Mouse (Mus musculus) embryonic stem cell, embryonic (primary cell): ENCODE measurements around the gene Snph.

ENCODE experiments used
- CTCF ChIA-PET, 4 experiments: fragments of 300-600 bp in 2 of 4; fragments of 350-600 bp in 2 of 4; sonication (Branson Sonifier 250); formaldehyde crosslinking; loops; one replicate each; lab custom pipeline; 2022; ENCODE audit warnings: inconsistent platforms in 2 of 4; lab: Charles Lee
- POLR2A ChIA-PET, 4 experiments: fragments of 300-600 bp in 2 of 4; fragments of 350-600 bp in 2 of 4; sonication (Branson Sonifier 250); formaldehyde crosslinking; loops; one replicate each; lab custom pipeline; 2022; ENCODE audit warnings: antibody characterized with exemption in 4 of 4, inconsistent platforms in 1 of 4; lab: Charles Lee

The Snph gene

GRCm38 (mm10) chr2:151632159-151632814, at the start of gene Snph:
Gene Snph, minus strand, starts transcription at chr2:151632593.
- POLR2A ChIA-PET, result interaction anchor here in 3 of 4 experiments (0.6 to 2.1 kb wide), 12 partner anchors 9 to 594 kb away, joined by 3 to 5 read pairs (median 3); partner anchors contain the start of gene Sdcbp2 (in 1 of the 3)
- CTCF ChIA-PET, result interaction anchor here in 2 of 4 experiments (0.7 to 0.9 kb wide), 3 partner anchors 55 to 240 kb away, joined by 3 to 5 read pairs (median 4); no protein-coding TSS in a partner anchor

- CTCF ChIA-PET, result no interaction called here
- POLR2A ChIA-PET, result no interaction called here
These were observed 43.8 kb upstream of the Snph start for GRCm38 (mm10) chr2:151676234-151676633.

GRCm38 (mm10) chr2:151670968-151671329, 38.6 kb upstream of the Snph start:
- CTCF ChIA-PET, result no interaction called here
- POLR2A ChIA-PET, result interaction anchor here in 3 of 4 experiments (0.5 to 1.0 kb wide), 3 partner anchors 95 to 973 kb away, joined by 3 to 7 read pairs (median 3); no protein-coding TSS in a partner anchor

GRCm38 (mm10) chr2:151670026-151670967, 37.9 kb upstream of the Snph start:
- ChIA-PET CTCF (no interaction called here), POLR2A (interaction anchor here in 3 of 4 experiments (0.5 to 1.0 kb wide), 3 partner anchors 94 to 972 kb away, joined by 3 to 7 read pairs (median 3); no protein-coding TSS in a partner anchor)

GRCm38 (mm10) chr2:151668433-151668832, 36.0 kb upstream of the Snph start, which contains the start of gene Rad21l:
Gene Rad21l, minus strand, starts transcription at chr2:151668533.
- ChIA-PET CTCF (no interaction called here), POLR2A (no interaction called here)

GRCm38 (mm10) chr2:151652053-151652452, 19.7 kb upstream of the Snph start:
- ChIA-PET CTCF (no interaction called here), POLR2A (no interaction called here)

GRCm38 (mm10) chr2:151636015-151636402, 3.6 kb upstream of the Snph start:
- CTCF ChIA-PET, result interaction anchor here in 1 of 4 experiments (0.5 kb wide), 1 partner anchor 93 kb away, joined by 5 read pairs; no protein-coding TSS in a partner anchor
- POLR2A ChIA-PET, result interaction anchor here in 1 of 4 experiments (0.7 kb wide), 1 partner anchor 62 kb away, joined by 3 read pairs; no protein-coding TSS in a partner anchor

- POLR2A ChIA-PET, result no interaction called here
- CTCF ChIA-PET, result no interaction called here
These were observed 3.1 kb upstream of the Snph start for GRCm38 (mm10) chr2:151635362-151636014.

- CTCF ChIA-PET, result no interaction called here
- POLR2A ChIA-PET, result interaction anchor here in 1 of 4 experiments (0.6 to 1.3 kb wide), 2 partner anchors 10 to 105 kb away, joined by 3 read pairs; no protein-coding TSS in a partner anchor
These were observed 2.5 kb upstream of the Snph start for GRCm38 (mm10) chr2:151634903-151635302.

GRCm38 (mm10) chr2:151632982-151633381, 589 bp upstream of the Snph start:
- CTCF ChIA-PET, result interaction anchor here in 3 of 4 experiments (0.7 to 0.9 kb wide), 3 partner anchors 56 to 80 kb away, joined by 3 to 5 read pairs (median 4); no protein-coding TSS in a partner anchor
- POLR2A ChIA-PET, result interaction anchor here in 3 of 4 experiments (0.6 to 2.1 kb wide), 8 partner anchors 15 to 1133 kb away, joined by 3 to 5 read pairs (median 3); partner anchors contain the start of gene Sdcbp2 (in 1 of the 3)

GRCm38 (mm10) chr2:151631406-151632158, 811 bp downstream of the Snph start:
- POLR2A ChIA-PET, result interaction anchor here in 3 of 4 experiments (0.7 to 2.1 kb wide), 10 partner anchors 8 to 262 kb away, joined by 3 to 5 read pairs (median 3); partner anchors contain the start of gene Sdcbp2 (in 1 of the 3)
- CTCF ChIA-PET, result interaction anchor here in 3 of 4 experiments (0.6 to 0.9 kb wide), 3 partner anchors 18 to 240 kb away, joined by 3 to 5 read pairs (median 3); no protein-coding TSS in a partner anchor

- CTCF ChIA-PET, result no interaction called here
- POLR2A ChIA-PET, result interaction anchor here in 1 of 4 experiments (1.2 kb wide), 2 partner anchors 18 to 21 kb away, joined by 3 to 4 read pairs; no protein-coding TSS in a partner anchor
These were observed 3.1 kb downstream of the Snph start for GRCm38 (mm10) chr2:151629310-151629709.

- ChIA-PET CTCF (no interaction called here), POLR2A (interaction anchor here in 1 of 4 experiments (0.6 to 0.7 kb wide), 2 partner anchors 1312 to 1336 kb away, joined by 3 to 6 read pairs; no protein-coding TSS in a partner anchor)
These were observed 4.4 kb downstream of the Snph start for GRCm38 (mm10) chr2:151628011-151628410.

- CTCF ChIA-PET, result no interaction called here
- POLR2A ChIA-PET, result interaction anchor here in 1 of 4 experiments (0.6 kb wide), 1 partner anchor 85 kb away, joined by 3 read pairs; no protein-coding TSS in a partner anchor
These were observed 6.1 kb downstream of the Snph start for GRCm38 (mm10) chr2:151626296-151626695.

- ChIA-PET POLR2A (interaction anchor here in 2 of 4 experiments (0.6 to 1.2 kb wide), 3 partner anchors 8 to 427 kb away, joined by 3 to 6 read pairs (median 3); partner anchors contain the start of gene Snph (in 1 of the 2)), CTCF (interaction anchor here in 1 of 4 experiments (0.5 kb wide), 1 partner anchor 54 kb away, joined by 5 read pairs; no protein-coding TSS in a partner anchor)
These were observed 8.6 kb downstream of the Snph start for GRCm38 (mm10) chr2:151623776-151624175.

- ChIA-PET CTCF (no interaction called here), POLR2A (interaction anchor here in 1 of 4 experiments (0.7 to 1.1 kb wide), 2 partner anchors 12 to 71 kb away, joined by 3 to 4 read pairs; no protein-coding TSS in a partner anchor)
These were observed 15.7 kb downstream of the Snph start for GRCm38 (mm10) chr2:151616551-151617329.
